ENCODE assay signal across 26 mouse cellular contexts in genomic region chr1:98055591-98055990, GRCm38 (mm10). TPM values are rescaled to one million over a fixed set of nuclear protein-coding genes. Genes with fewer than 3 reads are reported as not detected.
A peak's percentile ranks its signal among the peaks of the same experiment; 100 is the strongest.
DNase-seq lines count a peak whose midpoint lies in the region; ATAC-seq lines count a peak whose summit lies in the region.
"Had no signal": no experiment of that assay in that cellular context is flagged by ENCODE, and none has a peak within 500 bp of the region (broad histone marks: within the 10 kb centered on the region; RNA-seq: fewer than 3 reads in every experiment).

No protein-coding gene starts in this region.

- H3K4me2 ChIP-seq in kidney, embryonic 16.5 days (replicated peaks; ENCODE audit: low read depth, low read length): no peak overlapping the region
- H3K4me2 ChIP-seq in midbrain, embryonic 11.5 days: no peak overlapping the region
- H3K4me2 ChIP-seq: embryonic facial prominence, embryonic 13.5 days; forebrain, embryonic 12.5 days; forebrain, embryonic 15.5 days; heart, embryonic 13.5 days; hindbrain, embryonic 12.5 days; hindbrain, embryonic 15.5 days had no signal

- H3K9me3 ChIP-seq in kidney, embryonic 16.5 days (ENCODE audit: low read length): no peaks in the 10 kb centered on the region
- no peaks in the 10 kb centered on the region for H3K9me3 ChIP-seq in midbrain, embryonic 10.5 days (replicated peaks)
- H3K9me3 ChIP-seq in midbrain, embryonic 11.5 days (ENCODE audit: control insufficient read depth, low read length): no peaks in the 10 kb centered on the region
- H3K9me3 ChIP-seq: embryonic facial prominence, embryonic 10.5 days; embryonic facial prominence, embryonic 13.5 days; forebrain, embryonic 12.5 days; forebrain, embryonic 15.5 days; heart, embryonic 10.5 days; heart, embryonic 13.5 days; hindbrain, embryonic 12.5 days; hindbrain, embryonic 15.5 days had no signal

- 85% methylated on average over 8 of the region's 8 CpGs for WGBS in kidney, embryonic 16.5 days
- 93% methylated on average over 8 of the region's 8 CpGs for WGBS in midbrain, embryonic 10.5 days
- WGBS in midbrain, embryonic 11.5 days: 96% methylated on average over 8 of the region's 8 CpGs

- H3K4me3 ChIP-seq in kidney, embryonic 16.5 days (ENCODE audit: low read length): no peak overlapping the region
- H3K4me3 ChIP-seq in midbrain, embryonic 10.5 days: no peak overlapping the region
- H3K4me3 ChIP-seq in midbrain, embryonic 11.5 days (ENCODE audit: low read depth, low read length): no peak overlapping the region
- H3K4me3 ChIP-seq: embryonic facial prominence, embryonic 10.5 days; embryonic facial prominence, embryonic 13.5 days; erythroblast, embryonic 14.5 days; forebrain, embryonic 12.5 days; forebrain, embryonic 15.5 days; heart, adult 2 months; heart, embryonic 10.5 days; heart, embryonic 13.5 days; hindbrain, embryonic 12.5 days; hindbrain, embryonic 15.5 days had no signal

- H3K4me1 ChIP-seq in kidney, embryonic 16.5 days (ENCODE audit: insufficient read depth, low read length): peaks cover 16% of the 10 kb centered on the region
- peaks cover 56% of the 10 kb centered on the region for H3K4me1 ChIP-seq in midbrain, embryonic 10.5 days
- peaks cover 14% of the 10 kb centered on the region for H3K4me1 ChIP-seq in midbrain, embryonic 11.5 days (ENCODE audit: control insufficient read depth, insufficient read depth, low read length)

- DNase-seq in heart, adult 11 months: peak; percentile 84
- no peak for DNase-seq in heart, postnatal 4 days
- DNase-seq in kidney, adult 8-10 months: no peak
- no peak for DNase-seq in midbrain, embryonic 10.5 days (ENCODE audit: low spot score)
- no peak for DNase-seq in midbrain, embryonic 11.5 days (ENCODE audit: low spot score, missing footprints)
- DNase-seq: adrenal gland, adult 8-10 months; adrenal gland, postnatal 25 days; cerebellum, adult 11-12 months; cerebellum, adult 8-10 months; cerebellum, postnatal 10 days; cerebellum, postnatal 36 days; embryo, embryonic 11 days; gastrocnemius, postnatal 25 days; heart, adult 2 months; heart, postnatal 14 days had no signal

- ATAC-seq in kidney, embryonic 16.5 days (ENCODE audit: low FRiP score, low TSS enrichment): peak; percentile 58; the same call in 1 of the 2 replicates
- no peak for ATAC-seq in midbrain, embryonic 11.5 days (ENCODE audit: low FRiP score)
- ATAC-seq: activated CD4-positive, CD25-positive, alpha-beta regulatory T cell, adult 4 months; forebrain, embryonic 15.5 days had no signal

- no peak overlapping the region for H3K9ac ChIP-seq in kidney, embryonic 16.5 days (replicated peaks; ENCODE audit: low read length)
- H3K9ac ChIP-seq in midbrain, embryonic 11.5 days (ENCODE audit: low read length): no peak overlapping the region
- H3K9ac ChIP-seq: embryonic facial prominence, embryonic 13.5 days; forebrain, embryonic 12.5 days; forebrain, embryonic 15.5 days; heart, embryonic 13.5 days; hindbrain, embryonic 12.5 days; hindbrain, embryonic 15.5 days had no signal

- H3K27me3 ChIP-seq in kidney, embryonic 16.5 days (ENCODE audit: insufficient read depth, low read length): no peaks in the 10 kb centered on the region
- no peaks in the 10 kb centered on the region for H3K27me3 ChIP-seq in midbrain, embryonic 10.5 days (ENCODE audit: low read depth, poor library complexity, severe bottlenecking)
- no peaks in the 10 kb centered on the region for H3K27me3 ChIP-seq in midbrain, embryonic 11.5 days (ENCODE audit: control insufficient read depth, insufficient read depth, low read length)
- H3K27me3 ChIP-seq: embryonic facial prominence, embryonic 13.5 days; forebrain, embryonic 12.5 days; forebrain, embryonic 15.5 days; heart, embryonic 13.5 days; hindbrain, embryonic 12.5 days; hindbrain, embryonic 15.5 days had no signal

- no peak overlapping the region for H3K27ac ChIP-seq in kidney, embryonic 16.5 days (ENCODE audit: low read length)
- H3K27ac ChIP-seq in midbrain, embryonic 10.5 days (replicated peaks): peak overlapping the region; percentile 49; the same call in 1 of the 2 replicates
- no peak overlapping the region for H3K27ac ChIP-seq in midbrain, embryonic 11.5 days (ENCODE audit: low read depth, low read length)
- H3K27ac ChIP-seq: embryonic facial prominence, embryonic 10.5 days; embryonic facial prominence, embryonic 13.5 days; forebrain, embryonic 12.5 days; forebrain, embryonic 15.5 days; heart, adult 2 months; heart, embryonic 10.5 days; heart, embryonic 13.5 days; hindbrain, embryonic 12.5 days; hindbrain, embryonic 15.5 days had no signal

- H3K36me3 ChIP-seq in kidney, embryonic 16.5 days (ENCODE audit: insufficient read depth, low read length): no peaks in the 10 kb centered on the region
- no peaks in the 10 kb centered on the region for H3K36me3 ChIP-seq in midbrain, embryonic 10.5 days
- no peaks in the 10 kb centered on the region for H3K36me3 ChIP-seq in midbrain, embryonic 11.5 days (ENCODE audit: control insufficient read depth, insufficient read depth, low read length)
- H3K36me3 ChIP-seq: embryonic facial prominence, embryonic 10.5 days; embryonic facial prominence, embryonic 13.5 days; forebrain, embryonic 12.5 days; forebrain, embryonic 15.5 days; heart, embryonic 10.5 days; heart, embryonic 13.5 days; hindbrain, embryonic 12.5 days; hindbrain, embryonic 15.5 days had no signal

RNA-seq across cellular contexts. Expression of gene Pam, which starts 39.9 kb away (rescaled TPM):
- 100 to 1,000 TPM; 888 to 905 TPM for total RNA-seq in heart, postnatal 4 days (2021)
- polyA plus RNA-seq in kidney, embryonic 16.5 days (2015; fragmentation: Nextera tagmentation; extraction: Ambion mirVana): 23.7 and 27.1 TPM in 2 replicates
- 18.9 and 23.9 TPM in 2 replicates for polyA plus RNA-seq in midbrain, embryonic 10.5 days (2016; fragmentation: Nextera tagmentation; extraction: Ambion mirVana)
- polyA plus RNA-seq in midbrain, embryonic 11.5 days (2014; fragmentation: Nextera tagmentation; extraction: Ambion mirVana): 21.1 and 21.2 TPM in 2 replicates
